Mouse (Mus musculus) heart, postnatal 0 days (tissue): ENCODE results near the gene Mn1. TPM values are rescaled to one million over a fixed set of nuclear protein-coding genes. Genes with fewer than 3 reads are reported as not detected.

Experiments used
- ATAC-seq: fragments of 200-750 bp; cut with Nextera tagmentation; 2 replicates; pipeline ENCODE4 v1.8.0; 2017; ENCODE audit warnings: low read depth, moderate number of reproducible peaks, moderate library complexity; ENCODE audit not compliant: insufficient read depth
- DNase-seq: peaks from one replicate; pipeline ENCODE4 v3.0.0-alpha.2; 2016; ENCODE audit warnings: low spot score
- H3K27ac ChIP-seq: fragments of 300-500 bp; sonication (generic); 2 replicates; pipeline ENCODE4 v1.5.1; 2014; ENCODE audit warnings: low read depth, mild to moderate bottlenecking
- H3K27me3 ChIP-seq: fragments of 300-500 bp; sonication (generic); 2 replicates; pipeline ENCODE4 v1.6.1; 2014; ENCODE audit warnings: low read length, mixed read lengths; ENCODE audit not compliant: control insufficient read depth, insufficient read depth
- H3K36me3 ChIP-seq: fragments of 300-500 bp; sonication (generic); replicated peaks from 2 replicates; pipeline ENCODE4 v1.6.1; 2014; ENCODE audit warnings: low read length, mixed read lengths; ENCODE audit not compliant: control insufficient read depth, insufficient read depth
- H3K4me1 ChIP-seq: fragments of 300-500 bp; sonication (generic); 2 replicates; pipeline ENCODE4 v1.6.1; 2014; ENCODE audit warnings: antibody characterized with exemption; ENCODE audit not compliant: control insufficient read depth, insufficient read depth
- H3K4me2 ChIP-seq: fragments of 300-500 bp; sonication (generic); 2 replicates; pipeline ENCODE4 v1.6.1; 2014; ENCODE audit warnings: low read depth, mild to moderate bottlenecking, low read length, moderate library complexity
- H3K4me3 ChIP-seq: fragments of 300-500 bp; sonication (generic); 2 replicates; pipeline ENCODE4 v1.5.1; 2014; ENCODE audit warnings: low read depth, low read length
- H3K9ac ChIP-seq: fragments of 300-500 bp; sonication (generic); replicated peaks from 2 replicates; pipeline ENCODE4 v1.6.1; 2014; ENCODE audit warnings: low read depth, low read length, mixed read lengths
- H3K9me3 ChIP-seq: fragments of 300-500 bp; sonication (generic); replicated peaks from 2 replicates; pipeline ENCODE4 v1.6.1; 2016; ENCODE audit warnings: low read length; ENCODE audit not compliant: control insufficient read depth
- CTCF ChIP-seq: IDR thresholded peaks from 2 replicates; pipeline ENCODE4 v1.5.1; 2016; ENCODE audit warnings: antibody characterized with exemption, control low read depth, low read depth
- EP300 ChIP-seq: IDR thresholded peaks from 2 replicates; pipeline ENCODE4 v1.6.1; 2016; ENCODE audit warnings: antibody characterized with exemption, low read depth
- WGBS: fragments of 180-500 bp; shearing (Covaris S2); extraction: QIAGEN DNeasy Blood & Tissue Kit; methylation state at CpG from one replicate; pipeline ENCODE4 v1.1.7; 2014; 5-methylcytosine and 5-hydroxymethylcytosine counted together
- polyA plus RNA-seq: library from polyadenylated mRNA; unstranded; fragments of >200 nt; fragmentation: Nextera tagmentation; extraction: Ambion mirVana; gene quantifications from 2 replicates; pipeline ENCODE4 v1.2.1, GENCODE M21; 2015
- total RNA-seq: library from RNA; depleted of rRNA; stranded (reverse); fragments of >200 nt; gene quantifications from 2 replicates; pipeline ENCODE4 v1.2.3, GENCODE M21; 2014; ENCODE audit warnings: low replicate concordance

Mn1 gene
- total and polyA plus RNA-seq, 2 experiments from 2014 or later: 4.5 to 16.4 TPM

GRCm38 (mm10) chr5:111465811-111466299 is 48.7 kb downstream of the Mn1 start:
- Histone ChIP-seq H3K4me2 (no peak overlapping the region), H3K4me1 (0 out of 2 replicates have a peak, but pooled peaks cover 2% of the 10 kb centered on the region), H3K27ac (peak overlapping the region; percentile 66), H3K36me3 (no peaks in the 10 kb centered on the region), H3K4me3 (no peak overlapping the region), H3K27me3 (no peaks in the 10 kb centered on the region), H3K9ac (no peak overlapping the region), H3K9me3 (no peaks in the 10 kb centered on the region; the same call in 1 of the 2 replicates)
- DNase-seq (peak; percentile 82), ATAC-seq (peak; percentile 91)
- no peak; the same call in none of the 2 replicates for TF ChIP-seq EP300
- 47% methylated on average over 11 of the region's 11 CpGs for WGBS

GRCm38 (mm10) chr5:111466429-111466828 is 49.3 kb downstream of the Mn1 start:
- Histone ChIP-seq H3K27me3 (no peaks in the 10 kb centered on the region), H3K36me3 (no peaks in the 10 kb centered on the region), H3K4me3 (no peak overlapping the region), H3K4me1 (0 out of 2 replicates have a peak, but pooled peaks cover 2% of the 10 kb centered on the region), H3K4me2 (no peak overlapping the region), H3K9me3 (no peaks in the 10 kb centered on the region; the same call in 1 of the 2 replicates), H3K9ac (no peak overlapping the region), H3K27ac (peak overlapping the region; percentile 66)
- 57% methylated on average over 9 of the region's 9 CpGs for WGBS
- no peak for DNase-seq
- TF ChIP-seq EP300: no peak
- no peak for TF ChIP-seq CTCF
- peak; percentile 53 for ATAC-seq

- DNase-seq: no peak
- Histone ChIP-seq H3K4me1 (0 out of 2 replicates have a peak, but pooled peaks cover 2% of the 10 kb centered on the region), H3K36me3 (no peaks in the 10 kb centered on the region), H3K9ac (no peak overlapping the region), H3K27ac (no peak overlapping the region), H3K27me3 (no peaks in the 10 kb centered on the region), H3K4me2 (no peak overlapping the region), H3K4me3 (no peak overlapping the region), H3K9me3 (no peaks in the 10 kb centered on the region; the same call in 1 of the 2 replicates)
- 63% methylated on average over 5 of the region's 5 CpGs for WGBS
- TF ChIP-seq EP300 (no peak), CTCF (no peak)
- no peak for ATAC-seq
These were observed 50.5 kb downstream of the Mn1 start for GRCm38 (mm10) chr5:111467699-111468098.

GRCm38 (mm10) chr5:111469195-111469882 is 52.2 kb downstream of the Mn1 start:
- H3K4me3 ChIP-seq: no peak overlapping the region
- 62% methylated on average over 7 of the region's 7 CpGs for WGBS
- no peak overlapping the region for H3K9ac ChIP-seq
- DNase-seq (no peak), ATAC-seq (no peak)
- no peaks in the 10 kb centered on the region for H3K36me3 ChIP-seq
- H3K4me2 ChIP-seq: no peak overlapping the region
- no peak overlapping the region for H3K27ac ChIP-seq
- H3K4me1 ChIP-seq: peaks cover 10% of the 10 kb centered on the region; the same call in 1 of the 2 replicates
- H3K27me3 ChIP-seq: no peaks in the 10 kb centered on the region
- no peak for TF ChIP-seq EP300
- TF ChIP-seq CTCF: no peak
- no peaks in the 10 kb centered on the region; the same call in 1 of the 2 replicates for H3K9me3 ChIP-seq

GRCm38 (mm10) chr5:111470875-111471274 is 53.7 kb downstream of the Mn1 start:
- 95% methylated on average over 4 of the region's 4 CpGs for WGBS
- TF ChIP-seq CTCF: no peak
- no peaks in the 10 kb centered on the region for H3K36me3 ChIP-seq
- H3K4me2 ChIP-seq: no peak overlapping the region
- H3K9ac ChIP-seq: no peak overlapping the region
- no peak overlapping the region for H3K4me3 ChIP-seq
- no peak for DNase-seq
- peaks cover 9% of the 10 kb centered on the region; the same call in 1 of the 2 replicates for H3K4me1 ChIP-seq
- no peaks in the 10 kb centered on the region for H3K27me3 ChIP-seq
- H3K27ac ChIP-seq: no peak overlapping the region
- no peak for ATAC-seq
- H3K9me3 ChIP-seq: no peaks in the 10 kb centered on the region

- peak; percentile 75 for ATAC-seq
- no peak overlapping the region; the same call in none of the 2 replicates for H3K27ac ChIP-seq
These were observed 56.3 kb downstream of the Mn1 start for GRCm38 (mm10) chr5:111473425-111473824.

More at GRCm38 (mm10) chr5:111473425-111473824, 56.3 kb downstream of the Mn1 start:
- no peak overlapping the region for H3K4me3 ChIP-seq
- H3K4me1 ChIP-seq: peaks cover 8% of the 10 kb centered on the region; the same call in 1 of the 2 replicates
- no peaks in the 10 kb centered on the region for H3K9me3 ChIP-seq
- WGBS: 26% methylated on average over 11 of the region's 11 CpGs
- H3K27me3 ChIP-seq: no peaks in the 10 kb centered on the region
- peak; percentile 83 for DNase-seq
- TF ChIP-seq EP300 (no peak), CTCF (no peak)
- H3K4me2 ChIP-seq: no peak overlapping the region
- H3K9ac ChIP-seq: no peak overlapping the region
- no peaks in the 10 kb centered on the region for H3K36me3 ChIP-seq
